Mouse (Mus musculus) neutrophil, adult 5-6 weeks (primary cell): ENCODE data around the gene Tmc7. TPM values are rescaled to one million over a fixed set of nuclear protein-coding genes. Genes with fewer than 3 reads are reported as not detected.
A peak's percentile ranks its signal among the peaks of the same experiment; 100 is the strongest.

ENCODE experiments used
- ATAC-seq: fragments of 151-379, 151-347 bp; 2 replicates; pipeline ENCODE4 v1.8.0; 2017; ENCODE audit warnings: mild to moderate bottlenecking, moderate TSS enrichment; ENCODE audit not compliant: insufficient number of reproducible peaks, poor library complexity, low FRiP score, severe bottlenecking; ENCODE audit errors: extremely low read depth
- total RNA-seq: library from RNA; stranded (forward); fragments of 200-1000 nt; gene quantifications from 2 replicates; pipeline ENCODE4 v1.2.3, GENCODE M21; 2017

Gene Tmc7
- 0.74 and 1.5 TPM in 2 replicates for total RNA-seq

- ATAC-seq, result no peak
Observed at GRCm38 (mm10) chr7:118584257-118584907, at the start of gene Tmc7. Tmc7 (minus strand) TSS chr7:118584736.

DNA sequence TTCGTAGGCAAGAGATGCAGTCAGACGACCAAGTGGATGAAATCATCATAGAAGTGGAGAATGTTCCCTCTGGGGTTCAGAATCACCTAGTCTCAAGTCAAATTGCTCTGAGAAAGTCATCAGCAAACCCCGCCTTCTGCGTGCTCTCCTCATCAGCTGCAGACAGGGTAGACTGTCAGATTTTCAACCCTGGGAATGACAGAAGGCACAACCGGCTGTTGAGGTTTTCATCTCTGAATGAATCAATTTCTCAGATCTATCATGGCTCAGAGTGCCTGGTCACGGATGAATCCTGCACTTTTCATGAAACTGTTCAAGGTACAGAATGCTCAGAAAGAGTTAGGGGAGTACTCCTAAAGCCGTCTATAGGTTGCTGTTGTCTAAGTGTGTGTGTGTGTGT lies 49.4 kb upstream of the Tmc7 start:
- ATAC-seq, result no peak

- no peak for ATAC-seq
Observed at GRCm38 (mm10) chr7:118633094-118633493, 48.6 kb upstream of the Tmc7 start.

DNA sequence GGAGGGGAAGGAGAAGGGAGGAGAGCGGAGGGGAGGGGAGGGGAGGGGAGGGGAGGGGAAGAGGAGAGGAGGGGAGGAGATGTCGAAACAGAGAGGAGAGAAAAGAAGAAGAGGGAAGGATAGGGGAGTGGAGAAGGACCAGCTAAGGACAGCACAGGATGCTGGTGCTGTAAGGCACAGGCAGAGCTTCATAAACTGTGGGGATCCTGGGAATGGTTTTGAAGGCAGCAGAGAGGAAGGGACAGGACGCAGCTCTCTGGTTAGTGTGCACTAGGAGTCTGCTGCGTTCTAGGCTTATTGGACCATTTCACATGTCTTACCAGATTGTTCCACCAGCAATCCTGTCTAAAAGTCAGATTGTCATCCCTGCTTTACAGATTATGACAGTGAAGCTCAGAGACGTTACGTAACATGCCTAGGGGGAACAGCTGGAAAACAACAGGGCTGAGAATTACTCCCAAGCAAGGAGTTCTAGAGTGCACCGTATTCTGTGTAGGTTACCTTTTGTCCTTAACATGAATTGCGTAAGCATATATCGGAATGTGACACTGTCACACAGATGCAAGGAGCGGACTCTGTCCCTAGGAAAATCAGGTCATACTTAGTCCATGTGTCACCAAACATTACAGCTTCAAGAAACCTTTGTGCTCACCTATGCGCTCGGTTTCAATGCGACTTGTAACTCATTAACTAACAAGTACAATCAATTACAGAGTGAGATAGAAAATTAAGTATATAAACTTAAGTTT lies 43.2 kb upstream of the Tmc7 start:
- ATAC-seq, result no peak

DNA sequence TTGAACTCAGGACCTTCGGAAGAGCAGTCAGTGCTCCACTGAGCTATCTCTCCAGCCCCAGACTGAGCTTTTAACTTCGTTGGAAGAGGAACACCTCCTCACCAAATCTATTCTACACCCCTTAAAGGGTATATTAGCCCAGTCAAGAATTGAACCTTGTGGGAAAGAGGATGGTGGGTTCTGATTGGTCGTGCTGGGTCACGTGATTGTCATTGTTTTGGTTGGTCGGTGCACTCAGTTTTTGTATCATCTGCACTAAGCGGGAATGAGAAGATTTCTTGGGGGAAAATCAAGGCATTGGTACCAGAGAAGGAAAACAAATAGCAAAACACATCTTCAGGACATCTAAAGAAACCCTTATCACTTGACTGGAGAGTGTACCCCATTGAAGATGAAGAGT lies 36.6 kb upstream of the Tmc7 start:
- no peak for ATAC-seq

- no peak for ATAC-seq
Observed at GRCm38 (mm10) chr7:118620243-118620906, 35.8 kb upstream of the Tmc7 start.

DNA sequence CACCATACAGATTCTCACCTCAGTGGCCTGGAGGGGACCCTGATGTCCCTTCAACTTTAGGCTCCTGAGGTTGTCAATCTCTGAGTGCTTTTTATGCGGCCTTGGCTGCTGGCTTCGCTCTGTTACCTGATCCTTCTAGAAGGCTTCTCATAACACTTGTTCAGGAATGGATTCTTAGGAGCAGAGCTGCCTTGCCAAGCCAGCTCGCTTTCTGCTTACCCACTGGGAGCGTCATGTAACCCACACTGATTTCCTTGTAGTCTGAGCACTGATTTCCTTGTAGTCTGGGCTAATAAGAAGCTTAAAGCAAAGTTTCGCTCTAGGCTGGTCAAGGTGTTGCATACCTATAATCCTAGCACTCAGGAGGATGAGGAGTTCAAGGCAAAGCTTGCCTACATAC lies 33.6 kb upstream of the Tmc7 start:
- ATAC-seq, result no peak

DNA sequence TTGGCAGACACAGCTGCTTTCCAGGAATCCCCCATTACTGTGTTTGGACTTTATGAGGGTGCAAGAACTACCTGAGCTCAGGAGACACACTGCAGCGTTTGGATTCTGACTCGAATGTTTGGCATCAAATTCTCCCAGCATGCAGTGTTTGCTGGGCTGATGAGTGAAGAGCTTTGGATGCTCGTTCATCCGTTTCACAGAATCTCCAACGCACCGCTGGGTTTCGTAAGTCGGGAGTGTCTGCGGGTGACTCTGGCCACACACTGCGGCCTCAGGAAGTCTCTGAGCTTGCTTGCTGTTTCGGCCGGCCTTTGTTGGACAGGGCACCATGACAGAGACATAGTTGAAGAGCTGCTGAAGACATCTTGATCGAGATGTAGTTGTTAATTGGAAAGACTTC lies 29.5 kb upstream of the Tmc7 start:
- ATAC-seq, result no peak

DNA sequence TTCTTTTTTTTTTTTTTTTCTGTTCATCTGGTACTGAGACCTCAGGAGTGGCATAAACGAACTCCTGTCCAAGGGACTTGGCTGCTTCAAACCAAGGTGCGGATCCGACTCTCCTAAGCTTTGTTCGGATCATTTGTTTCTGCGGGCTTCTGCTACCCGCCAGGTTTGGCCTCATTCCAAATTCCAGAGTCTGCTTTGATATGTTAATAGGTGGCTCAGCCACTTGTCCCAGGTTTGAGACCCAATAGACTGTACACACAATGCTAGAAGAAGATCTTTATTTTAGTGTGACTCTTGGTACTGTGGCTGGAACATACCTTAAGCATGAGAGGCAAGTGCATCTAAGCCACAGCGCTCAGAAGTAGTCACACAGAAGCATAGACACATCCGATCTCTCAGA lies 27.4 kb upstream of the Tmc7 start:
- no peak for ATAC-seq

GRCm38 (mm10) chr7:118611185-118611749 lies 26.7 kb upstream of the Tmc7 start:
- ATAC-seq, result no peak

GRCm38 (mm10) chr7:118610721-118611120 lies 26.2 kb upstream of the Tmc7 start:
- no peak for ATAC-seq

- ATAC-seq, result no peak
Observed at GRCm38 (mm10) chr7:118609815-118610214, 25.3 kb upstream of the Tmc7 start.

DNA sequence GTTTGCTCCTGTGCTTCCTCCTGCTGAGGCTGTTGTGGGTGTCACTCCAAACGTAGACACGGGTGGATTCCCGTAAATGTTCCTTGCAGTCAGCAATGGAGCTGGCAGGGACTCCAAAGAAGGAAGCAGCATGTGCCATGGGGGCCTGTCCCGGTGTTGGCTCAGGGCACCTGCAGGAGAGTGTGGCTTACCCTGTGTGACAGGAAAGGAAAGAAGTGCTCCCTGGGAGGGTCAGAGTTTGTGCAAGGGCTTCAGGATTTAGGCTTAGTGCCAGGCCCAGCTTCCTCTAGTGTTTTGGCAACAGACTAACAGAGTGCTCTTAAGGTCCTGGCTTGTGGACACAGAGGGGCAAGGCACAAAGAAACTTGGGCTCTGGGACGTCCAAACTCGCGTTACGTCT lies 20.3 kb upstream of the Tmc7 start:
- no peak for ATAC-seq

- ATAC-seq, result no peak
Observed at GRCm38 (mm10) chr7:118599954-118600631, 15.6 kb upstream of the Tmc7 start.

DNA sequence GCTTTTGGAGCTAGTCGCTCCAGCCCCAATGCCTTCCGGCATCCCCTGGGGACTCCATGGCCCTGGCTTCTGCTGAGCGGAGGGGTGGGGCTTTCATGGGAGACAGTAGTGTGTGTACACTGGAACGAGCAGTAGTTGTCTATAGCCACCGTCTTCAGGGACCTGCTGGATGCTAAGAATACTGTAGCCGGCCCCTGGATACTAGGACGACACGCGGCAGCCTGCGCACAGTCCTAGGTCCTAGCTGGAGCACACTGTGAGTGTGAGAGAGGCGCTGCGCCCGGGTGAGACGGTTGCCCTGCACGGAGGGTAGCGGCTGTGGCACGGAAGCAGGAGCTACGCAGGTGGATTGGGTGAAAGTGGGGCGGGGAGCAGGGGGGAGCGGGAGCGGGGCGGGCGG lies 12.7 kb upstream of the Tmc7 start, which contains the start of gene Tmc5:
Gene Tmc5, plus strand, starts transcription at position 97 of the 400 bp plus-strand sequence.
- ATAC-seq, result no peak

DNA sequence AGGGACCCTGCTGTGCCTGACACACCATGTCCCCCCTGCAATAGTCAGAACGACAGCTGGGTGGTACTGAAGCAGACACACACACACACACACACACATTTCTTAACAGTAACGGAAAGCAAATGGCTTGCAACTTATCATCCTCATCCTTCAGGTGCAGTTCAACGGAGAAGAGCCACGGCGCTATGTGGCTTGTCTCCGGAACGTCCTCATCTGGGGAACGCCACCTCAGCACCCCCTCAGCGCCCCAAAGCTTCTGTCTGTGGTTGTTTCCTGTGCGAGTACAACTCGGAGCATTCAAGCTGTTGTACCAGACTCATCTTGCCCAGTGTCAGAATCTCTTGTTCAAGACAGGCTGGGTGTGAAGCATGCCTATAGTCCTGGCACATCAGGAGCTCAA lies 11.7 kb upstream of the Tmc7 start:
- no peak for ATAC-seq

GRCm38 (mm10) chr7:118595228-118595627 lies 10.7 kb upstream of the Tmc7 start:
- ATAC-seq, result peak; percentile 74; the same call in 1 of the 2 replicates

DNA sequence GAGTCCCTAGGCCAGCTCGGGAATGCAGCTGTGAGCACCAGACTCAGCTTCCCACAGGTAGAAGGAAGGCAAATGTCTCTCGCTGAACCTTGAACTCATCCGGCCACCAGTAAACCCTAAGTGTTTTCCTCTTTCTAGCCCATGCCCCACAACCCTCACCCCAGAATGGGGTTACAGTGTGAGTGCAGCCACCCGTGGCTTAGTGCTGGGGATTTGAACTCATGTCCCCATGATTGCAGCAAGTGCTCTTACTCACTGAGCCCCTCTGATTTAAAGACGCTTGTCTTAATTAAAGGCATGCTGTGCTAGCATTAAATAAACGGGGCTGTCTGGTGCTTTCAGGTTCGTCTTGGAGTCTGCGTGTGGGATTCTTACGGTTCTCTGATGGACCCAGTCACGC lies 10.1 kb upstream of the Tmc7 start:
- no peak for ATAC-seq
